Mouse (Mus musculus) leukemia stem cell, adult 10-12 weeks (primary cell): Measurements from ENCODE around the gene Nat8f7. TPM values are rescaled to one million over a fixed set of nuclear protein-coding genes. Genes with fewer than 3 reads are reported as not detected.

ENCODE experiments used
- polyA plus RNA-seq: library from polyadenylated mRNA; stranded (reverse); fragments of >175 nt; gene quantifications from 2 replicates; pipeline ENCODE4 v1.2.3, GENCODE M21; 2012; ENCODE audit warnings: low replicate concordance

Nat8f7 gene
- not detected in 2 replicates for polyA plus RNA-seq

GRCm38 (mm10) chr6:85713105-85713504 lies at the start of gene Nat8f7:
Nat8f7 (minus strand) TSS chr6:85713205.

Other genes with a start within 250 kb of the Nat8f7 start
- gene Fbxo41, start 210.2 kb downstream of the Nat8f7 start, polyA plus RNA-seq = 0.11 TPM in 1 of 2 replicates, not detected in the other
- 0.34 and 0.42 TPM in 2 replicates for gene Egr4, start 199.6 kb downstream of the Nat8f7 start, polyA plus RNA-seq
- 1.5 and 2.2 TPM in 2 replicates for gene Alms1, start 125.7 kb downstream of the Nat8f7 start, polyA plus RNA-seq
- gene Nat8f3, start 52.5 kb upstream of the Nat8f7 start, polyA plus RNA-seq = not detected in 2 replicates
- not detected in 2 replicates for gene Nat8f6, start 107.7 kb upstream of the Nat8f7 start, polyA plus RNA-seq
- gene Nat8f5, start 107.8 kb upstream of the Nat8f7 start, polyA plus RNA-seq = not detected in 2 replicates
- gene Nat8, start 118.9 kb upstream of the Nat8f7 start, polyA plus RNA-seq = not detected in 2 replicates
- gene Nat8f2, start 156.0 kb upstream of the Nat8f7 start, polyA plus RNA-seq = not detected in 2 replicates
- 0.14 TPM in 1 of 2 replicates, not detected in the other for gene Nat8f4, start 191.7 kb upstream of the Nat8f7 start, polyA plus RNA-seq
- gene Tprkb, start 198.7 kb upstream of the Nat8f7 start, polyA plus RNA-seq = 4.3 and 7.6 TPM in 2 replicates
- 1.5 TPM in 1 of 2 replicates, not detected in the other for gene Nat8f1, start 202.5 kb upstream of the Nat8f7 start, polyA plus RNA-seq
- 18.3 and 66.5 TPM in 2 replicates for gene Dusp11, start 248.5 kb upstream of the Nat8f7 start, polyA plus RNA-seq